Mouse (Mus musculus): Measurements from ENCODE around the gene Ccdc117.

GRCm38 (mm10) chr11:5560273-5560672 is 18.3 kb upstream of the Ccdc117 start:
- TF ChIP-seq GATA1 (IDR thresholded peaks at IDR 0.05; ENCODE audit: borderline replicate concordance, low read length), result no peak
- no peak for TF ChIP-seq FLI1 (IDR thresholded peaks at IDR 0.05; ENCODE audit: low read length)

Data from megakaryocyte, embryonic 14.5 days (primary cell).